Mouse (Mus musculus): ENCODE measurements around the gene Rnft1.

Rnft1 gene

DNA sequence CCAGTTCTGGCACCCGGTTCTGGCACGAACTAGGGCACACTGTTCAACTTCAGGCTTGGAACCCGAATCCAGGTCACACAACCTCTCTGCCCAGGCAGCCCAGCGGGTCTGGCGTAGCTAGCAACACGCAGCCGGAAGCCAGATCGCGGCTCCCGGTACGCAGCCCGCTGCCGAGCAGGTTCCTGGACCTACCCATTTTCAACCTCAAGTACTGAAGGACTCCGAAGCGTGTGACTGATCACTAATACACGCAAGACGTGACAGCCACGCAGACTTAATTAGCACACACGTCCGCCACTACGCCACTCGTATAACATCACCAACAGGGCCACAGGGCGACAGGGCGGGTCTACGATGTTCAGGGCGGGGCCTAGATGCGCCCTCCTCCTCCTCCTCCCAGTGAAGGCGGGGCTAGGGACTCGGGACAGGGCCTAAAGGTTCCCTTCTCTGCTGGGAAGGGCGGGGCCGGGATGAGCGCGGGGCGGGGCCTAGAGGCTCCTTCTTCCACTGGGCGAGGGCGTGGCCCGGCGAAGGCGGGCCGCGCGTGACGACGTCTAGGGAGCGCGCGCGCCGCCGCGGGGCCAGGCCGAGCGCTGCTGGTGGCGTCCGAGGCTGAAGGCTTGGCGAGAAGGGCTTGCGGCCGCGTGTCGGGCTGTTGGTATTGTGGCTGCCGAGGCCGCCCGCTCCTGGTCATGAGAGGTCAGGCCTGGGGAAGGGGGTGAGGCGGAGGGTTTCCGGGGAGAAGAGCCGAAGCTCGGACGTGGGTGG, at the start of gene Rnft1:
Gene Rnft1, plus strand, starts transcription at position 557 of the 768 bp plus-strand sequence.
- DNase-seq, result peak; percentile 99

DNA sequence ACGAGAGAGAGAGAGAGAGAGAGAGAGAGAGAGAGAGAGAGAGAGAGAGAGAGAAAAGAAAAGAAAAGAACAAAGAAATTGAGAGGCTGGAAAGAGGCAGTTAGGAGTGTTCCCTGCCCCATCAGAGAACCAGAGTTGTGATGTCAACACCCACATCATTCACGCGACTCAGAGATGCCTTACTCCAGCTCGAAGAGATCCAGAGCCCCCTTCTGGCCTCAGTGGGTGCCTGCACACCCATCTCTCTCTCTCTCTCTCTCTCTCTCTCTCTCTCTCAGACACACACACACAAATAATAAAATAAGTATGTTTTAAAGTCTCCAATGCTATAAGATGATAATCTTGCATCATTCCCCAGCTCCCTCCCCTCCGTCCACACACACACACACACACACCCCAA, 47.6 kb upstream of the Rnft1 start:
- DNase-seq, result no peak

DNA sequence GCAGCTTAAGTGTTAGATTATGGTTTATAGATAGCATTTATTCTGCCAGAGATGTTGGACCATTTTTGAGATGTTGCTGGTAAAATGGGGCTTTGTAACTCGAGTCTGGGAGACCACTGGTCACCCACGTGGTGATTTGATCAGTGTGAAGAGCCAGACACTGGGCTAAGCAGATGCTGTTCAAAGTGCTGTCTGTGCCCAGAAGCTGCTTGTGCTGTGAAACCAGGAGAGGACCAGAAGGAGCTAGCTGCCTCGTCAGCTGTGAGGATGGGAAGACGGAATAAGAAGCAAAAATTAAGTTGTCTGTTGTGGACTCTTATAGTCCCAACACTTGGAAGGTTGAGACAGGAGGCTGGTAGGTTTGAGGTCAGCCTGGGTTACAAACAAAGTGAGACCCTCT, 46.2 kb upstream of the Rnft1 start:
- no peak for DNase-seq

DNA sequence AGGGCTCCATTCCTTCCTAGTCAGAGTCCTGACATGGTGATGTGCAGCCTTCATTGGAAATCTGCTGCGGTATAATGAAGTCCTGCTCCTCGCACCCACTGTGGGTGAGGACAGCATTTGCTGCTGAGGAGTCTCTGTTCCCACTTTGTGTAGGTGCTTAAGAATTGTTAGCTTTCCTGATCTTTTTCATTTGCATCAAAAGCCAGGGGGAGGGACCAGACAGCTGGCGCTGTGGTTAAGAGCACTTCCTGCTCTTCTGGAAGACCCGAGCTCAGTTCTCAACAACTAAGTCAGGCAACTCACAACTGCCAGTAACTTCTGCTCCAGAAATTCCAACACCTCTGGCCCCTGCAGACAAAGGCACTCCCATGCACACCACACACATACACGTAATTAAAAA, 43.7 kb upstream of the Rnft1 start:
- DNase-seq, result no peak

DNA sequence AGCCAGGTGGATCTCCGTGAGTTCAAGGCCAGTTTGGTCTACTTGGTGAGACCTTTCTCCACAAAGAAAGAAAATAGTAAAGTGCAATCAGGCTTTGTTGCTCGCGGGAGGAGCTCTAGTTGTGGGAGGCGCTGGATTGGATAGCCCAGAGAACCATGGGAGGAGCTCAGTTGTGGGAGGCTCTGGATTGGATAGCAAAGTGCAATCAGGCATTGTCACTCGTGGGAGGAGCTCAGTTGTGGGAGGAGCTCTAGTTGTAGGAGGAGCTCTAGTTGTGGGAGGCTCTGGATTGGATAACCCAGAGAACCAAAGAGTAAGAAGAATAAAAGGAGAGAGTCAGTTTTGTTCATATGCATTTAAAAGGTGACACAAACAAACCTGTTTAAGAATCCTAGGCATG, 30.5 kb upstream of the Rnft1 start:
- no peak for DNase-seq

DNA sequence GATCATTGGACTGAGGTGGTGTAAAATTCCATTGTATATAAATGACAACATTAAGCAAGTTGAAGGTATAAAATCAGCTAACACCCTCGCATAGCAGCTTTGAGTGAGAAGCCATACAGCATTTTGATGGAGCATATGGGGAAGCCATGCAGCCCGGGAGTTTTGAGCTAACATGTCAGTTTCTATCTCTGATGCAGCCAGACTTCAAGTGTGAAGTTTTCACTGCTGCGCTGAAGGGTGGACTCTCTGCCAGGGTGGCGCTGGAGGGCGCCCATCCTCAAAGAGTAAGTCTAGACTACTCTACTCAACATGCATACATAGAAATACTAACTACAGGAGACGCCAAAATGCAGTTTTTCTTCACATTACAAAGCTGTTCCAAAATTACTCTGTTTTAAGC, 26.9 kb upstream of the Rnft1 start:
- DNase-seq, result no peak

DNA sequence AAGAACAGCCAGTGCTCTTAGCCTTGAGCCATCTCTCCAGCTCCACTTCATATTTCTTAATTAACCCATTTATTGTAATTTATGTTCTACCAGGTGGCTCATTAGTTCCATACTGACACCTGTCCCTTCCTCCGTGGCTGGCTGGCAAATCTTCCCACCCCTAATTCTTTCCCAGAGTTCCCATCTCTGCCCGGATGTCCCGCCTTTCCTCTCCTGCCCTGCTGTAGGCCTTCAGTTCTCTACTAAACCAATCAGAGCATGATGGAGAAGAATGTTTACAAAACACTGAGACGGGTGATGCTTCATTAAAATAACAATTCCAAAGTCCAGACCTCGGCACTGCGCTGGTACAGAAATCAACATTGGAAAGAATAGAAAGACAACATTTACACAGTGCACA, 25.6 kb upstream of the Rnft1 start:
- no peak for DNase-seq

DNA sequence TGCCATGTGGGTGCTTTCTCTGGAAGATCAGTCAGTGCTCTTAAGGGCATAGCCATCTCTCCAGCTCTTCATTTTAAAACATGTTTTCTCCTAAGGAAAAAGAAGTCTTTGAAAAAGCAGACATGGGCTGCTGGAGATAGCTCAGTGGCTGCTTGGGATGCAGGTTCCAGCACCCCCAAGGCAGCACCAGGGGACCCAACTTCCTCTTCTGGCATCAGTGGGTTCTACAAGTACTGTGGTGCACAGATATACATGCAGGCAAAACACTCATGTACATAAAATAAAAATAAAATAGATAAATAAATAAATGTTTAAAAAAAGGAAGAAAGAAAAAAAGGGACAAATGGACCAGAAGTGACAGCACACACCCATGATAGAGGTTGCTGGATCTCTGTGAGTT, 21.9 kb upstream of the Rnft1 start:
- DNase-seq, result no peak

DNA sequence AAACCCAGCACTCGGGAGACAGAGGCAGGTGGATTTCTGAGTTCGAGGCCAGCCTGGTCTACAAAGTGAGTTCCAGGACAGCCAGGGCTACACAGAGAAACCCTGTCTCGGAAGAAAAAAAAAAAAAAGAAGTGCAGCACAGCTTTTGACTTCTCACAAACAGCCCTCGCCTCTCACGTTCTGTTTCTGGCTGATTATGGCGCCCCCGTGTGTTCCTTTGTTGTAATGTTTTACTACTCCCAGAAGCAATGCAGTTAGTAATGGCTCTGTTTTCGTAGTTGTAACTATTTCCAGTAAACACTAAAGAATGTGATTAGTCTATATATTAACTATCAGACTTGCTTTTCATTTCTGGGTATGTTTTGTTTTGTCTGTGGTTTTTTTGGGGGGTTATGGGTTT, 20.2 kb upstream of the Rnft1 start:
- peak; percentile 66 for DNase-seq

DNA sequence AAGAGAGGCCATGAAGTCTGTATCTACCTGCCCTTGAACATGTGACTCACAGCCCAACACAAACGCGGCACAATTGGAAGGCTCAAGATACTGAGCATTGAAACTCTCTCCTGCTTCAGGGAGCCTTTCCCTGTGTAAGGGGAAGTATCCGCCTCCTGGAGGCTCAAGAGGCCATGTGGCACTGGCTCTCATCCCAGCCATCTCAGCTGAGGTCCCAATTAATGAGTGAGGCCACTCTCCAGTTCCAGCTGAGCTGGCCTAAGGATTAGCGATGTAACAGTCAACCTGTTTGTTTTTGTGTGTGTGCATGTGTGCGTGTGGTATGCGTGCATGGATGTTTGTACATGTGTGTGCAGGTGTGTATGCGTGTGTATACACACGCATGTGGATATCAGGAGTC, 16.1 kb upstream of the Rnft1 start:
- DNase-seq, result no peak

DNA sequence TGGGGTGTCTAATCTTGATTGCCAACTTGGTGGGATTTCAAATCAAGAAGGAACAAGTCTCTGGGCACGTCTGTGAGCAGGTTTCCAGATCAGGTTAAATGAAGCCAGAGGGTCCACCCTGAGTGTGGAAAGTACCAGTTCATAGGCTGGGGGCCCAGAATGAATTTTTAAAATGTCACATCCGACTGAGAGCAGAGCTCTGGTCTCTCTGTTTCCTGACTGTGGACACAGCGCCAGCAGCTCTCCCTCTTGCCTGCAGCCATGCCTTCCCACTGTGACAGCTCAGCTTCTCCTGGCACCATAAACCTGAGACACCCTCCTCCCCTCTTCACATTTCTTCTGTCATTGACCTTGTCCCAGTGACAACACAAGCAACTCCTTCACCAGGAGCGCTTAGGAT, 15.5 kb upstream of the Rnft1 start:
- no peak for DNase-seq

DNA sequence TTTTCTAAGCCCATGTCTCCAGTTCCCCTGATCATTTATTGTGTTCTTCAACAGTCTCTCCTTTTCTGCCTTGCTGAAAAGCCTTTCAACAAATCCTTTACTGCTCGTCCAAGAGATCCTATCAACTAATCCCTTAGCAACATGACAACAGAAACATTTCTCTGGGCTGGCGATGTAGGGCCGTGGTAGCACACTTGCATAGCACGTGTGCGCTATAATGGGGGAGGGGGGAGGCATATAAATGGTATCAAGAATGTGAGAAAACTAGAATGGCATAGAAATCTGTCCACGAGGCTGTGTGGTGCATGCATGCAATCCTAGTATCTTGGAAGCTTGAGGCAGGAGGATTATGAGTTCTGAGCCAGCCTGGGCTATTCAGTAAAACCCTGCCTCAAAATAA, 12.7 kb upstream of the Rnft1 start:
- DNase-seq, result no peak

DNA sequence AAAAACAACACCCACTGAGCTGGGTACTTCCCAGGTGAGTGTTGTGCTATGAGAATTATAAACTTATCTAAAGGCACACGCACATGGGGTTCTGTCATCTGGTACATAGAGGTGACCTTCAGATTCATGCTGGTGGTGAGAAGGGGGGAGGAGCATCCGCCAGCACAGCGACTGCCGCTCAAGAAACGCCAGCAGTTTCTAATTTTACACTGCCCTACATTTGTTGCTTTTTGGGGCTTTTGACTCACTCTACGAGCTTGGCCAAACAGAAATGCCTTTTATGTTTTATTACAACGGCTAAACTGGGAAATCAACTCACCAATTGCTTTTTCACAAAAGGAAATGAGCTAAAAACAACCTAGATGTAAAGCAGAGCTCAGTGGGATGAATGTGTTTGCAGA, 11.7 kb upstream of the Rnft1 start:
- DNase-seq, result peak; percentile 23

DNA sequence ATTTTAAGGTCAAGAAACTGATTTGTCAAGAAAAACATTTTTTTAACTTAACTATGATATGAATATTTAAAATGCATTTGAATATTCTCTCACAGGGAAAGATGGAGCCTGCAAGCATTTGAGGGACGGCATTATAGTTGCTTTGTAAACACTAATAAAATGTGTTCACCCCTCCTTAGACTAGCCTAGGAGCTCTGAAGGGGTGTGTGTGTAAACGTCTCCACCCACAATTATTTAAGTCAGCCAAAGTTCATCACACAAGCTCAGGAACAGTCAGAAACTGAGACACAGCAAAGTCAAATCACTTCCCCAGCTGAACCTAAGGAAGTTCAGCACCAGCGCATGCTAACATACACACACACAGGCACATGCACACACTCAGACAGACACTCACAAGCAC, 10.9 kb upstream of the Rnft1 start:
- DNase-seq, result no peak

DNA sequence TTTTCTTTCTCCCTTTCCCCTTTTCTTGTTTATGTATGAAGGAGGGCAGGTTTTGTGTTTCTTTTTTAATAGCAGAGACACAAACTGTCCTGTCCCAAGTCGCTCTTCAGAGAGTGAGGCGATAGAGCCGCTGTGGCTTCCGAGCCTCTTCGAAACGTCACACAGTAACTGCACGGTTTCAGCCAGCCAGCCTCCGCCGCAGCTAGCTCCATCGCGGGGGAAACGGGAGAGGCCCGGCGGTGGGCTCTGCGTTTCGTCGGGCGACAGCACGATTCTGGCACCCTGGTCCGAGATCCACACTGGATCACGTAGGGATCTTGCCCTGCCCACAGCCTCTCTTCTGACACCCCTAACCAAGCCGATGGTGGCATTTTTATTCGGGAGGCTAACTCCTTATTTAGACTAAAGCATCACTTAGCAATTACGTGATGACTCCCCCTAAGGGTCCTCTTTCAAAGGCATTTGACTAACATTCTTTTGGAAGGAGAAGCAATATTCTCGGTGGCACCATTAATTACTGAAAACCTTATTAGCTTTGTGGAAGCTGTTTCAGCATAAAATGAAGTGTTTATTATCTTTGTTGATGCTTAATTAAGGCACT, 553 bp downstream of the Rnft1 start:
- DNase-seq, result peak; percentile 51

DNA sequence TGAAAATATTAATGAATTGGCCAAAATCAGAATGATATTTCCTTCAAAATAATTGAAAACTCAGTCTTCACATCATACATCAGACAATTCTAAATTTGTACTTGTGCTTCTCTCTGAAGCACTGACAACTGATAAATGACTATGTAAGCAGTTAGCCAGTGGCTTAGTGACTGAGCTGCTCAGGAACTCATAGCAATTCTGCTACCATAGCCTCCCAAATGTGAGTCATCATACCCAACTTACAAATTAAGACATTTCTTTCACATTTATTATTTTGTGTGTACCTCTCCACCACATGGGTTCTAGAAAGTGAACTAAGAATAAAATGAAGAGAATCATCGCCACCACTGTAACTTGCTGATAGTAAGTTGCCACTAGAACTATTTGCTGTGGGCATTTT, 6.3 kb downstream of the Rnft1 start:
- DNase-seq, result no peak

DNA sequence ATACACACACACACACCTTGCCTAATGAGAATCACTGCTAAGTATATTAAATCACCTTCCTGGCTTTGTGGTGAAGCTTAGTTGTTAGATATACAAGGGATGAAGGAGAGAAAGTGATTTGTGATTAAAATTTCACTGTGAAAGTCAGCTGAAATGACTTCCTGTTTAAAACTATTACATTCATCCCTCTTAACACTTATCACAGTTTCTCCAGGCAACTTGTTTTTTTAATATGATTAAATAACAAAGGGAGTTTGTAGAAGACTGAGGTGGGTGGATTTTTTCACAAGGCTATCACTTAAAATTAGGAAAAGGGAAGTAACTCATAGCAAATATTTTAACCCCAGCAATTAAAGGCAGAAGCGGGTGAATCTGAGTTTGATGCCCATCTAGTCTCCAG, 12.9 kb downstream of the Rnft1 start:
- DNase-seq, result no peak

DNA sequence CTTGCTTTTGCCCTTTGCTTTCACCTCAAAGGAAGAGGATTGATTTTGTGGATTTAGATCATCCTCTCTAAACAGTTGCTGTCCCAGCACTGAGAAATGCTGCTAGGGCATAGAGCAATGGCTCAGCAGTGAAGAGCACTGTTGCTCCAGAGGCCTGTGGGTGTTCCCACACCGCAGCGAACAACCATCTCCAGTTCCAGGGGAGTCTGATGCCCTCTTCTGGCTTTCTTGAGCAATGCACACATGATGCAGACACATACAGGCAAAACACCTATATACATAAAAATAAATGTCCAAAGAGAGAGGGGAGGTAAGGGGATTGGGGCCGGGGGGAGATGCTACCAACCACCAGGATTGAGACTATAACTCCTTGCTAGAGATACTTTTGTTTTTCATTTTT, 13.5 kb downstream of the Rnft1 start:
- no peak for DNase-seq

DNA sequence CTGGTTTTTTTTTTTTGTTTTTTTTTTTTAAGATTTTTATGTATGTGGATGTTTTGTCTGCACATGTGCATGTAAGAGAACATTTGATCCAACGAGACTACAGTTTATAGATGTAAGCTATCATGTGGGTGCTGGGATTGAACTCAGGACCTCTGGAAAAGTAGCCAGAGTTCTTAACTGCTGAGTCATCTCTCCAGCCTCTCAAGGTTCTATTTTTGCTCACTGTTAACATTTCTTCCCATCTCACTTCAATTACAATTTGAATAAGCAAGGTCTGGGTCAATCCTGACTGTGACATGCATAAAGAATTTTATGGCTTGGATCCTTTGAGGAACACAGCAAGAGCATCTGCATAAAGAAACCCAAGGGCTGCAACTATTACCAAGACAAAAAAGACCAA, 16.3 kb downstream of the Rnft1 start:
- DNase-seq, result no peak

DNA sequence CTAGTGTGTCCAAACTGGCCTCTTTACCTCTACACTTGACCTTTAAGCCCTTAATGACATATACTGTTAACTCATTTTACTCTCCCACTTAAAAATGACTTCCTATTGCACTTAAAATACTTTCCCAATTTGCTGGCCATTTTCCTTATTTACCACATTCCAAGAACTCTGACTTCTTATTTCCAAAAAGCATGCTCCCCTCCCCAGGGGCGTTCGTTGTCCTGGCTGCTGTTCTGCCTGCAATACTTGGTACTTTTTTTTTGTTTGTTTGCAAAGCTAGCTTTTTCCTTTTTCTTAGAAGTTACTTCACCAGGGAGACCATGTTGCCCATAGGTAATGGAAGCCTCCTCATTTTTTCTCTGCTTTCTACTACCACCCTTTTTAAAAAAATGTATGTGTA, 18.7 kb downstream of the Rnft1 start:
- DNase-seq, result no peak

DNA sequence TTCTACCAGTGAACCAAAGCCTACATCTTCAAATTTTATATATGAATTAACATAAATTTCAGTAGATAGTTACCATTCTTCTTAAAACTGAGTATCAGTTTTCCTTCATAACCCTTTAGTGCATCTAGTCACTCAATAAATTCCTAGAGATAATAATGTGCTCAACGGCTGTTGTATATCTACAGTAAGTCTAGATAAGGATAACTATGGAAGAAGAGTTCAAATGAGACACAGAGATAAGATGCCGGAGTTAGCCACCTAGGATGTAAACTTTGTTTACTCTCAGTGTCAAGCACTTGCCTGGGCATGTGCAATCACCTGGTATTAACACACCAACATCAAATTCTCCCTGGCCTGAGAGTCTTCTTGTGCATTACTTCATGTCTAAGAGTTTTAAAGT, 22.9 kb downstream of the Rnft1 start:
- no peak for DNase-seq

DNA sequence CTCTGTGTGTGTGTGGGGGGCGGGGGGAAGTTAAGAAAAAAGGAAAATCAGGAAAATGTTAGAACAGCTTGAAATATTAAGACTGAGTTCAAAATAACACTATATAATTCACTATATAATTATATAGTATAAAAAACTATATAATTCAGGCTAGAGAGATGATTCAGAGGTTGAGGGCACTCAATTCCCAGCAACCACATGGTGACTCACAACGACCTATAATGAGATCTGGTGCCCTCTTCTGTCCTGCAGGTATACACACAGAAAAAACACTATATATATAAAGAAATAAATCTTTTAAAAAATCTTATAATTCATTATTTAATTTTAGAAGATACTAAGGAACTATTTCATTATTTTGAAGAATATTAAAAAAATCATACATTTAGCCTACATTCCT, 23.5 kb downstream of the Rnft1 start:
- no peak for DNase-seq

DNA sequence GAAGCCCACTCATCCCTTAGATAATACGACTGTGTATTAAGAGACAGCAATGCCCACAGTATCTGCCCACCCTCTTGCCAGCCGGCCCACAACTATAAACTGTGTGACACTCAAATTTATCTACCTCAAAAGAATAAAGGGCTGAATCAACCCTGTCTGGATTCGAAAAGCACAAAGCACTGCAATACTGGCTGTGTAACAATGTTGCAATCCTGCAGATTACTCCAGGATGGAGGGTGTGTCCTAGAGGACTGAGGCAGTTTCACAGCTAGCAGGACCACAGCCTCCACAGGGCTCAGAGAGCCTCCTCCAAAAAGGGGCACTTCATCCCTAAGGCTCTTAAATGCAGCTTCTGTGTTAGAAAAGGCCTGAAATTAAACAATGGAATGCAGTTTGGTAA, 32.2 kb downstream of the Rnft1 start:
- no peak for DNase-seq

DNA sequence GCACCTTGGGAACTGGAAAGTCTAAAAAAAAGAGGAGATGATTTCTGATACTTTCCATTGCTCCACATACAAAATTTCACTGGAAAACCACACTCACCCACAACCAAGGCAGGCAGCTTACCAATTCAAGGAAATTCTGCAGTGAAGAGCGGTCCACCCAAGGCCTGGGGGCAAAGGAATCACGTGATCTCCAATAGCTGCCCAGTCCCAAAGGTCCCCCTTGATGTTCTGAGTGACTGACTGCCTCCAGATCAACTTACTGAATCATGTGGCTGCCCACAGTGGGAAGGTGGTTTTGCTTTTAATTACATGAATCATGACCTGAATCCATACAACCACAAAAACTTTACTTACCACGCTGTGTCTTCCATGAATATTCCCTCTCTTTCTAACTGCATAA, 32.8 kb downstream of the Rnft1 start:
- no peak for DNase-seq

DNA sequence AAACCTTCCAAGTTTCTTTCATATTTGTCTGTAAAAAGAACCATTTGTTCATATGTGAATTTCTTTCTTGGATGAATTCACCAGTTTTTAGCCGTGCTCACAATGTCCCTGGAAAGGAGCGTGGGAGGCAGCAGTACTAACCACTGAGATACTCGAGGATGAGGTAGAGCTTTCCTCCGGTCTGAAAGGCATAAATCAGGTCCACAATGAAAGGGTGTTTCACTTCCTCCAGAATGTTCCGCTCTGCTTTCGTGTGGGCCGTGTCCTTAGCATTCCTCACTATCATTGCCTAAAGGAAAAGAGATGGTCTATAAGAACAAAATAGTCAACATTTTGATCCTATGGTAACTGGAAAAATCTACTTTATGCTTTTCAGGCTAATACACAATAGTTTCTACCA, 35.3 kb downstream of the Rnft1 start:
- DNase-seq, result no peak

Measured in kidney, postnatal 14 days (tissue).